Mouse (Mus musculus) testis, adult 2 months (tissue): ENCODE results near the gene Kdm1a. TPM values are rescaled to one million over a fixed set of nuclear protein-coding genes. Genes with fewer than 3 reads are reported as not detected.

Experiments used
- H3K27ac ChIP-seq: fragments of 200-500 bp; 2 replicates; pipeline ENCODE4 v1.5.1; 2012; ENCODE audit warnings: low read depth, low read length; ENCODE audit not compliant: control insufficient read depth, insufficient read depth
- H3K27me3 ChIP-seq: fragments of 200-500 bp; 2 replicates; pipeline ENCODE4 v1.6.1; 2012; ENCODE audit warnings: mild to moderate bottlenecking, low read length, moderate library complexity; ENCODE audit not compliant: control insufficient read depth, insufficient read depth
- H3K36me3 ChIP-seq: fragments of 200-500 bp; 2 replicates; pipeline ENCODE4 v1.6.1; 2012; ENCODE audit warnings: mild to moderate bottlenecking, low read length; ENCODE audit not compliant: control insufficient read depth, insufficient read depth
- H3K4me1 ChIP-seq: fragments of 200-500 bp; 2 replicates; pipeline ENCODE4 v1.6.1; 2012; ENCODE audit warnings: low read length; ENCODE audit not compliant: control insufficient read depth, insufficient read depth
- H3K4me3 ChIP-seq: fragments of 200-500 bp; 2 replicates; pipeline ENCODE4 v1.5.1; 2012; ENCODE audit warnings: low read depth, mild to moderate bottlenecking, low read length, moderate library complexity, mixed read lengths; ENCODE audit not compliant: control insufficient read depth
- CTCF ChIP-seq: fragments of 200-500 bp; IDR thresholded peaks from 2 replicates; pipeline ENCODE4 v1.5.1; 2012; ENCODE audit warnings: low read depth, mild to moderate bottlenecking, inconsistent platforms, low read length, moderate library complexity; ENCODE audit not compliant: control insufficient read depth, insufficient read depth, insufficient replicate concordance
- POLR2A ChIP-seq: fragments of 200-500 bp; IDR thresholded peaks from 2 replicates; pipeline ENCODE4 v1.6.1; 2012; ENCODE audit warnings: low read depth, mild to moderate bottlenecking, inconsistent platforms, low read length, moderate library complexity; ENCODE audit not compliant: control insufficient read depth
- polyA plus RNA-seq: library from polyadenylated mRNA; depleted of rRNA; stranded (reverse); fragments of >200 nt; gene quantifications from 2 replicates; pipeline ENCODE4 v1.2.3, GENCODE M21; 2012

Gene Kdm1a
- polyA plus RNA-seq, 1 experiment = 46.7 TPM

- TF ChIP-seq POLR2A (no peak), CTCF (no peak)
- Histone ChIP-seq H3K27ac (no peak overlapping the region), H3K4me3 (no peak overlapping the region), H3K4me1 (no peaks in the 10 kb centered on the region), H3K36me3 (no peaks in the 10 kb centered on the region), H3K27me3 (no peaks in the 10 kb centered on the region)
Observed at GRCm38 (mm10) chr4:136524309-136524708, 78.2 kb downstream of the Kdm1a start.

- no peaks in the 10 kb centered on the region for H3K27me3 ChIP-seq
Observed at GRCm38 (mm10) chr4:136521898-136522297, 80.6 kb downstream of the Kdm1a start.

GRCm38 (mm10) chr4:136519866-136520265, 82.7 kb downstream of the Kdm1a start:
- Histone ChIP-seq H3K4me1 (no peaks in the 10 kb centered on the region), H3K4me3 (no peak overlapping the region), H3K27me3 (no peaks in the 10 kb centered on the region), H3K36me3 (no peaks in the 10 kb centered on the region), H3K27ac (no peak overlapping the region)
- TF ChIP-seq CTCF (no peak), POLR2A (no peak)

More at GRCm38 (mm10) chr4:136521898-136522297, 80.6 kb downstream of the Kdm1a start:
- no peak overlapping the region for H3K27ac ChIP-seq
- H3K4me3 ChIP-seq = no peak overlapping the region
- no peaks in the 10 kb centered on the region for H3K4me1 ChIP-seq
- no peaks in the 10 kb centered on the region for H3K36me3 ChIP-seq
- TF ChIP-seq CTCF = no peak
- TF ChIP-seq POLR2A = no peak

GRCm38 (mm10) chr4:136518576-136518975, 83.9 kb downstream of the Kdm1a start:
- Histone ChIP-seq H3K27me3 (no peaks in the 10 kb centered on the region), H3K27ac (no peak overlapping the region), H3K4me3 (no peak overlapping the region), H3K36me3 (no peaks in the 10 kb centered on the region), H3K4me1 (no peaks in the 10 kb centered on the region)
- no peak for TF ChIP-seq CTCF
- TF ChIP-seq POLR2A = no peak

- TF ChIP-seq POLR2A = no peak
- TF ChIP-seq CTCF = no peak
- Histone ChIP-seq H3K4me1 (no peaks in the 10 kb centered on the region), H3K36me3 (no peaks in the 10 kb centered on the region), H3K27me3 (no peaks in the 10 kb centered on the region), H3K4me3 (no peak overlapping the region), H3K27ac (no peak overlapping the region)
Observed at GRCm38 (mm10) chr4:136518141-136518540, 84.4 kb downstream of the Kdm1a start.

GRCm38 (mm10) chr4:136512905-136513304, 89.6 kb downstream of the Kdm1a start:
- Histone ChIP-seq H3K4me3 (no peak overlapping the region), H3K27ac (no peak overlapping the region)
- TF ChIP-seq CTCF (no peak), POLR2A (no peak)

GRCm38 (mm10) chr4:136511708-136512107, 90.8 kb downstream of the Kdm1a start:
- Histone ChIP-seq H3K27ac (no peak overlapping the region), H3K4me1 (no peaks in the 10 kb centered on the region; the same call in 1 of the 2 replicates), H3K27me3 (no peaks in the 10 kb centered on the region), H3K36me3 (no peaks in the 10 kb centered on the region), H3K4me3 (no peak overlapping the region)
- TF ChIP-seq POLR2A = no peak
- TF ChIP-seq CTCF = no peak

More at GRCm38 (mm10) chr4:136512905-136513304, 89.6 kb downstream of the Kdm1a start:
- H3K4me1 ChIP-seq = no peaks in the 10 kb centered on the region; the same call in 1 of the 2 replicates
- no peaks in the 10 kb centered on the region for H3K36me3 ChIP-seq
- H3K27me3 ChIP-seq = no peaks in the 10 kb centered on the region

- Histone ChIP-seq H3K4me3 (no peak overlapping the region), H3K27me3 (no peaks in the 10 kb centered on the region), H3K27ac (no peak overlapping the region), H3K4me1 (no peaks in the 10 kb centered on the region; the same call in 1 of the 2 replicates), H3K36me3 (no peaks in the 10 kb centered on the region)
- TF ChIP-seq POLR2A (no peak), CTCF (no peak)
Observed at GRCm38 (mm10) chr4:136509857-136510256, 92.7 kb downstream of the Kdm1a start.
